Mouse (Mus musculus) midbrain, postnatal 0 days (tissue): ENCODE results near the gene Slc27a1. TPM values are rescaled to one million over a fixed set of nuclear protein-coding genes. Genes with fewer than 3 reads are reported as not detected.

ENCODE experiments used
- ATAC-seq: fragments of 200-750 bp; cut with Nextera tagmentation; 2 replicates; pipeline ENCODE4 v1.8.0; 2017; ENCODE audit warnings: moderate number of reproducible peaks, mild to moderate bottlenecking, moderate TSS enrichment, moderate library complexity; ENCODE audit not compliant: low FRiP score
- DNase-seq: peaks from one replicate; pipeline ENCODE4 v3.0.0-alpha.2; 2015; ENCODE audit warnings: low spot score
- H3K27ac ChIP-seq: fragments of 300-500 bp; sonication (generic); 2 replicates; pipeline ENCODE4 v1.5.1; 2014; ENCODE audit warnings: low read depth, mild to moderate bottlenecking, low read length, mixed read lengths
- H3K27me3 ChIP-seq: fragments of 300-500 bp; sonication (generic); 2 replicates; pipeline ENCODE4 v1.6.1; 2014; ENCODE audit warnings: low read length, control low read depth, mixed read lengths; ENCODE audit not compliant: insufficient read depth
- H3K36me3 ChIP-seq: fragments of 300-500 bp; sonication (generic); 2 replicates; pipeline ENCODE4 v1.6.1; 2014; ENCODE audit warnings: low read length, control low read depth, mixed read lengths; ENCODE audit not compliant: insufficient read depth
- H3K4me1 ChIP-seq: fragments of 300-500 bp; sonication (generic); 2 replicates; pipeline ENCODE4 v1.6.1; 2014; ENCODE audit warnings: mild to moderate bottlenecking, control low read depth, antibody characterized with exemption, low read length, mixed read lengths; ENCODE audit not compliant: insufficient read depth
- H3K4me2 ChIP-seq: fragments of 300-500 bp; sonication (generic); 2 replicates; pipeline ENCODE4 v1.6.1; 2014; ENCODE audit warnings: low read depth, mild to moderate bottlenecking, low read length, mixed read lengths; ENCODE audit not compliant: poor library complexity, severe bottlenecking
- H3K4me3 ChIP-seq: fragments of 300-500 bp; sonication (generic); 2 replicates; pipeline ENCODE4 v1.5.1; 2014; ENCODE audit warnings: low read depth, mild to moderate bottlenecking, low read length, moderate library complexity
- H3K9ac ChIP-seq: fragments of 300-500 bp; sonication (generic); replicated peaks from 2 replicates; pipeline ENCODE4 v1.6.1; 2014; ENCODE audit warnings: mild to moderate bottlenecking, low read length, moderate library complexity, mixed read lengths; ENCODE audit not compliant: poor library complexity, severe bottlenecking
- H3K9me3 ChIP-seq: fragments of 300-500 bp; sonication (generic); 2 replicates; pipeline ENCODE4 v1.6.1; 2016; ENCODE audit warnings: low read length, control low read depth
- CTCF ChIP-seq: IDR thresholded peaks from 2 replicates; pipeline ENCODE4 v1.5.1; 2016; ENCODE audit warnings: antibody characterized with exemption, mild to moderate bottlenecking
- WGBS: fragments of 180-500 bp; shearing (Covaris S2); extraction: QIAGEN DNeasy Blood & Tissue Kit; methylation state at CpG from one replicate; pipeline ENCODE4 v1.1.7; 2014; 5-methylcytosine and 5-hydroxymethylcytosine counted together
- polyA plus RNA-seq: library from polyadenylated mRNA; unstranded; fragments of >200 nt; fragmentation: Nextera tagmentation; extraction: Ambion mirVana; gene quantifications from 2 replicates; pipeline ENCODE4 v1.2.1, GENCODE M21; 2015
- total RNA-seq: library from RNA; depleted of rRNA; stranded (reverse); fragments of >200 nt; gene quantifications from 2 replicates; pipeline ENCODE4 v1.2.3, GENCODE M21; 2014

Slc27a1 gene
- total and polyA plus RNA-seq, 2 experiments from 2014 or later: 99.7 to 160 TPM

GRCm38 (mm10) chr8:71604021-71604420 is 35.3 kb downstream of the Slc27a1 start:
- TF ChIP-seq CTCF: no peak
- Histone ChIP-seq H3K36me3 (0 out of 2 replicates have a peak, but pooled peaks cover 5% of the 10 kb centered on the region), H3K4me2 (no peak overlapping the region), H3K9me3 (no peaks in the 10 kb centered on the region), H3K9ac (no peak overlapping the region), H3K27me3 (peaks cover 18% of the 10 kb centered on the region), H3K27ac (no peak overlapping the region), H3K4me1 (0 out of 2 replicates have a peak, but pooled peaks cover 4% of the 10 kb centered on the region), H3K4me3 (no peak overlapping the region)
- ATAC-seq (no peak), DNase-seq (no peak)
- WGBS: 52% methylated on average over 7 of the region's 7 CpGs

- Histone ChIP-seq H3K9ac (peak within 1 kb of the TSS; percentile 76), H3K4me1 (0 out of 2 replicates have a peak, but pooled peaks cover 6% of the 10 kb centered on the region), H3K4me2 (peak within 1 kb of the TSS; percentile 81), H3K9me3 (no peaks in the 10 kb centered on the region), H3K4me3 (peak within 1 kb of the TSS; percentile 77), H3K27ac (peak within 1 kb of the TSS; percentile 83), H3K27me3 (no peaks in the 10 kb centered on the region), H3K36me3 (peaks cover 13% of the 10 kb centered on the region)
- WGBS: under 1% methylated on average over 78 of the region's 82 CpGs
- DNase-seq (peak; percentile 100), ATAC-seq (peak; percentile 99)
- TF ChIP-seq CTCF: peak; percentile 33
Measured at GRCm38 (mm10) chr8:71610822-71611651, 42.4 kb downstream of the Slc27a1 start, which contains the start of gene Colgalt1. Gene Colgalt1, plus strand, starts transcription at chr8:71610998.

- peak overlapping the region; percentile 76; the same call in 1 of the 2 replicates for H3K9ac ChIP-seq
- H3K4me1 ChIP-seq: 0 out of 2 replicates have a peak, but pooled peaks cover 6% of the 10 kb centered on the region
- H3K27ac ChIP-seq: no peak overlapping the region
- no peaks in the 10 kb centered on the region for H3K27me3 ChIP-seq
- DNase-seq (no peak), ATAC-seq (no peak)
- H3K4me3 ChIP-seq: peak overlapping the region; percentile 77
- peak overlapping the region; percentile 81 for H3K4me2 ChIP-seq
- H3K9me3 ChIP-seq: no peaks in the 10 kb centered on the region
- TF ChIP-seq CTCF: no peak
- H3K36me3 ChIP-seq: peaks cover 21% of the 10 kb centered on the region
- WGBS: 31% methylated on average over 5 of the region's 5 CpGs
Measured at GRCm38 (mm10) chr8:71612141-71612540, 43.5 kb downstream of the Slc27a1 start.

DNA sequence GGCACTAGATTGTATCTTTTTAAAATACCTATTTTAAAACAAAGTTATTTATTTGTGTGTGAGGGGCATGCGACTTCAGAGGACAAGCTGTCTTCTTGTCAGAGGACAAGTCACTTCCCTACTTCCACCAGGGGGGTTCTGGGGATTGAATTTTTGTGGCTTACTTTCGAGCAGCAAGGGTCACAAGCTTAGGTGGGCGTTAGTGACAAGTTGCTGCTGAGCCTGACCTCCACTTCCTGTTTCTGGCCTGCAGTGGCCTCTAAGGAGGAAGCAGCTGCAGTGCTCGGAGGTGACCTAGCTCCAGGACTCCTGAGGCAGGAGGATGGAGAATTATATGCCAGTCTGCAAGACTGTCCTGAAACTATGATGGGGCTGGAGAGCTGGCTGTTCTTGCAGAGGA is 44.7 kb downstream of the Slc27a1 start:
- ATAC-seq (no peak), DNase-seq (no peak)
- Histone ChIP-seq H3K9me3 (no peaks in the 10 kb centered on the region), H3K4me2 (no peak overlapping the region), H3K36me3 (peaks cover 33% of the 10 kb centered on the region), H3K4me3 (no peak overlapping the region), H3K27ac (no peak overlapping the region), H3K4me1 (0 out of 2 replicates have a peak, but pooled peaks cover 6% of the 10 kb centered on the region), H3K9ac (no peak overlapping the region), H3K27me3 (no peaks in the 10 kb centered on the region)
- TF ChIP-seq CTCF: no peak
- 73% methylated on average over 4 of the region's 4 CpGs for WGBS

GRCm38 (mm10) chr8:71619786-71620185 is 51.1 kb downstream of the Slc27a1 start:
- DNase-seq (no peak), ATAC-seq (no peak)
- H3K4me1 ChIP-seq: no peaks in the 10 kb centered on the region
- no peaks in the 10 kb centered on the region for H3K27me3 ChIP-seq
- 98% methylated on average over 2 of the region's 2 CpGs for WGBS
- peaks cover 61% of the 10 kb centered on the region for H3K36me3 ChIP-seq
- H3K27ac ChIP-seq: no peak overlapping the region
- H3K4me2 ChIP-seq: no peak overlapping the region
- no peaks in the 10 kb centered on the region for H3K9me3 ChIP-seq
- TF ChIP-seq CTCF: no peak
- H3K4me3 ChIP-seq: no peak overlapping the region
- H3K9ac ChIP-seq: no peak overlapping the region

GRCm38 (mm10) chr8:71625088-71625487 is 56.4 kb downstream of the Slc27a1 start:
- Histone ChIP-seq H3K4me2 (no peak overlapping the region), H3K9ac (no peak overlapping the region), H3K9me3 (no peaks in the 10 kb centered on the region), H3K4me1 (0 out of 2 replicates have a peak, but pooled peaks cover 9% of the 10 kb centered on the region), H3K4me3 (no peak overlapping the region), H3K36me3 (peaks cover 30% of the 10 kb centered on the region), H3K27ac (no peak overlapping the region), H3K27me3 (no peaks in the 10 kb centered on the region)
- no peak for ATAC-seq
- 68% methylated on average over 1 of the region's 1 CpGs for WGBS
- no peak for DNase-seq
- TF ChIP-seq CTCF: no peak
